Mouse (Mus musculus): ENCODE data around the gene Stt3b. TPM values are rescaled to one million over a fixed set of nuclear protein-coding genes. Genes with fewer than 3 reads are reported as not detected.

Stt3b gene
- total and polyA plus RNA-seq, 3 experiments, result 26.0 to 95.9 (median 65.4) TPM

DNA sequence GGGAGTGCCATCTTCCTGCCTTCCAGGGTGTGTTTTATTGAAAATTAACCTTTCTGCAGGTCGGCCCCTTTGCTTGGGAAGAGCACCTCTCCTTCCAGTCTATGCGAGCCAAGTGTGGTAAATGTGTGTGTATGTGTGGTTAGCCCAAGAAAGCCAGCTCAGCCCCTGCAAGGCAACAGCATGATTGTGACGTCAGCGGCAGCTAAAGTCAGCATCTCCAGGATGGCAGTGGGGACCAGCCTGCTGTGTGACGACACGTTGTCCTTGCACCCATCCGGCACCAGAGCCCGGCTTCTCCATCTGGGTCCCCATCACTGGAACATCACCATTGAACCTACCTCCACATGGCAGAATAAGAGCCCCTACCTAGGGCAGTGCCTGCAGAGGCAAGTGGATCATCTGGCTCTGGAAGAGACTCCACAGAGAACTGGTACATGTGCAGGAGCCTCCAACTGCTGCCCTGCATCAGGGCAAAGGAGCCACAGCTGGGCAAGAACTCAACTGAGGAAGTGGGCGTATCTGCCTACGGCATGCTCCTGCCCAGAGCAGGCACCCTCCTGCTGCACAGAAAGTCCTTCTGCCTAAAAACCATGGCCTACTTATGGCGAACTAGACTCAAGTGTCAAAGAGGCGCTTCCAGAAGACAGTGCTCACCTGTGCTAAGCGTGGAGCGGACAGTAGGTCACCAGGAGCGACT is 109.9 kb downstream of the Stt3b start:
- no peaks in the 10 kb centered on the region for H3K36me3 ChIP-seq (replicated peaks)
- DNase-seq (ENCODE audit: low spot score) (no peak), ATAC-seq (ENCODE audit: extremely low read depth, insufficient number of reproducible peaks, low FRiP score, poor library complexity, severe bottlenecking) (no peak)
- no peak overlapping the region for H3K4me3 ChIP-seq (ENCODE audit: low read depth, low read length)
- no peaks in the 10 kb centered on the region for H3K4me1 ChIP-seq (ENCODE audit: insufficient read depth, low read depth, low read length)
- peaks cover 62% of the 10 kb centered on the region for H3K9me3 ChIP-seq (replicated peaks)
- TF ChIP-seq GATA1 (IDR thresholded peaks at IDR 0.05; ENCODE audit: borderline replicate concordance, low read length) (no peak), TAL1 (conservative IDR thresholded peaks at IDR 0.05; ENCODE audit: low read depth, low read length) (no peak), CTCF (IDR thresholded peaks at IDR 0.05; ENCODE audit: low read depth, low read length) (no peak), GATA2 (IDR thresholded peaks at IDR 0.05; ENCODE audit: borderline replicate concordance, low read depth, low read length) (no peak), POLR2AphosphoS5 (IDR thresholded peaks at IDR 0.05; ENCODE audit: insufficient replicate concordance, low read depth, low read length) (no peak)
- no peaks in the 10 kb centered on the region for H3K27me3 ChIP-seq (ENCODE audit: insufficient read depth, low read length)

DNA sequence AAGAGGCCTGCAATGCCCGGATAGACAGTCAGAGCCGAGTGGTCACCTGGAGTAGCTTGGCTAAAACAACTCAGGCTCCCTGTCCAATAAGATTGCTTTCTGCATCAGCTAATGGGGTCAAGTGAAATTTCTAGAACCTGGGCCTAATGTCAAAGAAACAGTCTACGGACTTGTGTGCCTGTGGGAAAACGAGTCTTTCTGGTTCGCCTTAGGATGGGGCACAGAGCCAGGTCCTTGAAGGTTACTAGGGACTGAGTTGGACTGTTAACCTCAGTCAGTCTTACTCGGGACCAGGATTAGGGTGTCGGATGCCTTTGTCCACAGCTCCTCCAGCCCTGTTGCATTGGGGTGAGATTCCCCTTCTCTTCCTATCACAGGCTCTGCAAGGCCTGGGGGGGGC is 113.1 kb downstream of the Stt3b start:
- H3K9me3 ChIP-seq (replicated peaks), result peaks cover 49% of the 10 kb centered on the region
- H3K27me3 ChIP-seq (ENCODE audit: insufficient read depth, low read length), result no peaks in the 10 kb centered on the region
- DNase-seq (ENCODE audit: low spot score) (no peak), ATAC-seq (ENCODE audit: extremely low read depth, insufficient number of reproducible peaks, low FRiP score, poor library complexity, severe bottlenecking) (no peak)
- no peaks in the 10 kb centered on the region for H3K4me1 ChIP-seq (ENCODE audit: insufficient read depth, low read depth, low read length)
- TF ChIP-seq TAL1 (conservative IDR thresholded peaks at IDR 0.05; ENCODE audit: low read depth, low read length) (no peak), POLR2AphosphoS5 (IDR thresholded peaks at IDR 0.05; ENCODE audit: insufficient replicate concordance, low read depth, low read length) (no peak), GATA2 (IDR thresholded peaks at IDR 0.05; ENCODE audit: borderline replicate concordance, low read depth, low read length) (no peak)
- no peaks in the 10 kb centered on the region for H3K36me3 ChIP-seq (replicated peaks)
- H3K4me3 ChIP-seq (ENCODE audit: low read depth, low read length), result no peak overlapping the region

- Histone ChIP-seq H3K4me3 (ENCODE audit: low read depth, low read length) (no peak overlapping the region), H3K27me3 (ENCODE audit: insufficient read depth, low read length) (no peaks in the 10 kb centered on the region), H3K9me3 (replicated peaks) (peaks cover 45% of the 10 kb centered on the region), H3K36me3 (replicated peaks) (no peaks in the 10 kb centered on the region), H3K4me1 (ENCODE audit: insufficient read depth, low read depth, low read length) (no peaks in the 10 kb centered on the region)
- no peak for DNase-seq (ENCODE audit: low spot score)
- no peak for TF ChIP-seq GATA2 (IDR thresholded peaks at IDR 0.05; ENCODE audit: borderline replicate concordance, low read depth, low read length)
- no peak for TF ChIP-seq CTCF (IDR thresholded peaks at IDR 0.05; ENCODE audit: low read depth, low read length)
- TF ChIP-seq TAL1 (conservative IDR thresholded peaks at IDR 0.05; ENCODE audit: low read depth, low read length), result no peak
- no peak for TF ChIP-seq POLR2AphosphoS5 (IDR thresholded peaks at IDR 0.05; ENCODE audit: insufficient replicate concordance, low read depth, low read length)
- no peak for TF ChIP-seq GATA1 (IDR thresholded peaks at IDR 0.05; ENCODE audit: borderline replicate concordance, low read length)
- no peak for ATAC-seq (ENCODE audit: extremely low read depth, insufficient number of reproducible peaks, low FRiP score, poor library complexity, severe bottlenecking)
Measured at GRCm38 (mm10) chr9:115192890-115193289, 117.3 kb downstream of the Stt3b start.

Measured in G1E (cell line).